Mouse (Mus musculus): ENCODE results near the gene Muc2.
"Not testable (repeated sequence)": the region's sequence is repeated elsewhere in the genome, so short reads cannot be mapped to it uniquely, and the experiment has no call there.

The Muc2 gene

DNA sequence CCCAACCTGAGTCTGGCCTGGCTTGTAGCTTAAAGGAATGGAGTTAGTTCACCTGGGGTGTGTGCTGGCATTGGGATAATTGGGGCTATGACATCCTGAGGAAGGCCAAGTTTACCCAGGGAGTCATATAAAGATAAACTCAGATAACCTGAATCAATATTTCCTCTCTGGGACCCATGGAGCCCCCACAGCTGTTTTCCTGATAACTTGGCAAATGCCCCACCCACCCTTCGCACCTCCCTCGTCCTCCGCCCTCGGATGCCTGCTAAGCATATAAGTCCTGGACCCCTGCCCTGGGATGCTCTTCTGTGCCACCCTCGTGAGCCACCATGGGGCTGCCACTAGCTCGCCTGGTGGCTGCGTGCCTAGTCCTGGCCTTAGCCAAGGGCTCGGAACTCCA is at the start of gene Muc2:
Muc2 (plus strand) TSS at position 301 of the 400 bp plus-strand sequence.
- DNase-seq (ENCODE audit: low spot score) = no peak

DNA sequence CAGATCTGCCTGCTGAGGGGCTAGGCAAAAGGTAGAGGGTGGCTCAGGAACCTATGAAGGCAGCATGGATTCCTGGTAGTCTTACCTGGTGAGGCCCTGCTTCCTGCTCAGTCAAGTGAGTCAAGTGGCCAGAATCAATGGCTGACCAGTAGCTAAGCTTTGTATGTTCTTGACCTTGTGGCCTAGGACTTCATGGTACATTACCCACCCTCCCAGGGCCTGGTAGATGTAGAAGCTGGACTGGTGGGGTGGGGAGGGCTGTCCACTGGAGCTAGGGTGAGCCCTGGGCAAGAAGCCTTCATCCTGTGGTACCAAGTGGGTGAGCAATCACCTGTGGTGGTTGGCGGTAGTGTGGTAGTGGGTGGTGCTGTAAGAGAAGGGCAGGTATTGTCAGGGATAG is 47.8 kb upstream of the Muc2 start:
- DNase-seq (ENCODE audit: low spot score) = no peak

DNA sequence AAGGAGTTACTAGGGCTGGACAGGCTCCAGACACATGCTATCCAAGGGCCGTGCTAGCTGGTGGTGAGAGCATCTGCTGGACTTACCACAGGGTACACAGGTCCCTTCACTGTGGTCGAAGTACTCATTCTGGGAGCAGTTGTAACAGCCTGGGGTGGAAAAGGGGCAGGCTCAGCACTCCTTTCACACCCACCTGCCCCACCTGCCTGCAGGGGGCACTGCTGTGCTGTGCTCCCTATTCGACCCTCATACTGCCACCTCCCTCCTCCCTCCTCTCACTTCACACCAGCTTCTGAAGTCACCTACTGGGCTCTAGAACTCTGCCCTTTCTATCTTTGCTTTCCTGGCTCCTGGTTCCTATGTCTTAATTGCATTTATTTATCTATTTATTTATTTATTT is 47.0 kb upstream of the Muc2 start:
- DNase-seq (ENCODE audit: low spot score) = no peak

DNA sequence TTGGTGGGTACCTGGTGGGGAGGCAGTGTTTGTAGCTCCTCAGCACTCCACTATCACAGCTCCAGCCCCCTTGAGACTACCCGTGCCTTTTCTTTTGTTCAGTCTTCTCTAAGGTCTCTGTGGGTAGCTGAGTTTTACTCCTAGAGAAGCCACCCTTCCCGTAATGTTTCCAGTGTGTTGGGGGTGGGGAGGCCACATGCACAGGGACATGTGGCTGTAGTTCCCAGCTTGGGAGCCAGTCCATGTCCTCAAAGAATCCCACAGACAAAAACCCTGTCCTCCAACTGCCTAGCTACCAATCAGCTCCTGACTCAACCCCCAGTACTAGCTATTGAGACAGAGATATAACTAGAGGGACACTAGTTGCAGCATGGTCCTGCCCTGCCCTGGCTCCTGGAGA is 43.1 kb upstream of the Muc2 start:
- no peak for DNase-seq (ENCODE audit: low spot score)

DNA sequence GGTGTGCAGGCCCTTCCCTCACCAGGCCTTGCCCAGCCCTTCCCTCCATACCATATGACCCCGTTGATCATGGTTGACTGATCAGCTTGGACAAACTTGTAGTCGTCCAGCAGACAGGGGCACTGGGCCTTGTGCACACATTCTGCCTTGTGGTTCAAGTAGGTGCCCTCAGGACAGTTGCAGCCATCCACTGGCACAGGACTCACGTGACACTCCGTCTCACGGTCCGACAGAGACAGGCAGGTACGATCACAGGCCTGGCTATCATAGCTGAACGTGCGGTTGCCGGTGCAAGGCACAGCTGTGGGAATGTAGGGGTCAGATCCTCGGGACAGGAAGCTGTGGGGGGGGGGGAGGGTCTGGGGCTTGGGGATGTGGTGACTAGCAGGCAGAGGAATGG is 42.3 kb upstream of the Muc2 start:
- no peak for DNase-seq (ENCODE audit: low spot score)

DNA sequence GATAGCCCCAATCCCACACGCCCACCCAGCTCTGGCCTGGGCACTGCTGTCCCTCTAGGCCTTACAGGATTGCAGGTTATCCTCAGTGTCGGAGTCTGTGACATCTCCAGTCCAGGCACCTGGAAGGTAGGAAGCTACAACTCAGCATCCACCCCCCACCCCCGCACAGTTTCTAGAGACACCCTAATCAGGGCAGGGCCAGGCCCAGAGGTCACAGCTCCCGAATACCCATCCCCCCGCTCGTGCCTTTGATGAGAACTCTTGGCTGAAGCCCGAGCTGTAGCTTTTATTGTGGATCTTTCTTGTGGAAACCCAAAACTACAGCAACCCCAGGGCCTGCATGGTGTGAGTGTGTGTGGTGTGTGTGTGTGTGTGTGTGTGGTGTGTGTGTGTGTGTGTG is 37.9 kb upstream of the Muc2 start:
- no peak for DNase-seq (ENCODE audit: low spot score)

DNA sequence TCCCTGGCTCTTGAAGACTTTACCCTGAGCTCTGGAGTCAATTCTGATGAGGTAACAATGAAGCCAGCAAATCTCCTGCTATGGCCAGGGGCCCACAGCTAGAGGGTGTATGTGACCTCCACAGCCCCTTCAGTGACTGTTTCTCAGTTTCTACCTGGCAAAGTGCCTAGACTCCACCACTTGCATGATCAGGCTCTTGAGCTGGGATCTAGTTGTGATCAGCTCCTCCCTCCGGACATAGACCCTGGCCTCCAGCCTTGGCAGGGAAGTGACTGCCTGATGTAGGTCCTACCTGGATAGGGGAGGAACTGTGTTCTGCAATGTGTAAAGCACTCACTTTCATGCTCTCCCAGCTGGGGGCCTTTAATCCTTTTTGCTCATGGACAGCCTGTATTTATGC is 29.8 kb upstream of the Muc2 start:
- DNase-seq (ENCODE audit: low spot score) = no peak

DNA sequence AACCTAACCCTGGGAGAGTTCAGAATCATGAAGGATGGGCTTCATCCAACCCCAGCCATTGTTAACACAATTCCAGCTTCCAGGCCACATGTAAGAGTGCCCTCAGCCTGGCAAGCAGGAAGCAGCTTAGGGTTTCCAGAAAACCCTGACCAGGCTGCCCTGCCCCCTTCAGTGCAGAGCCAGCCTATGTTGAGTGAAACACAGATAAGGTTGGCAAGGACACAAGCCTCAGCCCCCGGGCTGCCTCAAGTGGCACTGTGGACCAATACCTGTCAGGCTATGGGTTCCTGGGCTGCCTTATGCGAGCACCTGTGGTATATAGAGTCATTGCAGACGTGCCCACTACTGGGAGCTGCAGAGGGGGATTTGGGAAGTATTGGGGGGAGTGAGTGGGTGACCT is 28.7 kb upstream of the Muc2 start:
- DNase-seq (ENCODE audit: low spot score) = no peak

DNA sequence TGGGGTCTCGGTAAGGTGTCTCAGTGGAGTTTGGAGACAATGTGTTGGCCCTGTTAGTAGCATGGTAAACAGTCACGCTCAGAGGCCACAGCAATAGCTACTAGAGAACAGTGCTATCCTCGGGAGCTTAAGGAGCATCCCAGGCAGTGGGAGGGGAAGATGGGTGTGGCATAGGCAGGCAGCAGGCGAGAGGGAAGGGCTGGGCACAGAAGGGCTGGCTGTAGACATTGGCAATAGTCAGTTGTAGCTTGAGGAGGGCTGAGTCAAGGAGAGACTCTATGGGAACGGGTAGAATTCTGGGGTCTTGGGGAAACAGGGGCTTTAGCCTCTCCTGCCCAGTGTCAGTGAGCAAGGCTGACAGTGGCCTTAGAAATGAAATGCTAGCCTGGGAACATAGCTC is 27.9 kb upstream of the Muc2 start:
- no peak for DNase-seq (ENCODE audit: low spot score)

DNA sequence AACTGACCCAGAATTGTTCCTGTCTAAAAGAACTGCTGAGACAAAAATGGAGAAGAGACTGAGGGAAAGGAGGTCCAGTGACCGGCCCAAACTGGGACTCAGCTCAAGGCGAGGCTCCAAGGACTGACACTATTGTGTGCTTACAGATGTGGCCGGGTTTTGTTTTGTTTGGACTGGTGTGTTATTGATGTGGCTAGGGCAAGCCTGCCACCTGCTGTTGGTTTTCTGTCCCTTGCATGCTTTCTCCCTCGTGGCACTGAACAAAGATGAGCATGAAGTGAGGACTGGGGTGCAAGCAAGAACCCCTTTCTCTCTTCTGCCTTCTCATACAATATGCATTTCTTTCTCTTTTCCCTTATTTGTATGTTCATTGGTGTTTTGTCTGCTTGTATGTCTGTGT is 23.9 kb upstream of the Muc2 start:
- DNase-seq (ENCODE audit: low spot score) = no peak

DNA sequence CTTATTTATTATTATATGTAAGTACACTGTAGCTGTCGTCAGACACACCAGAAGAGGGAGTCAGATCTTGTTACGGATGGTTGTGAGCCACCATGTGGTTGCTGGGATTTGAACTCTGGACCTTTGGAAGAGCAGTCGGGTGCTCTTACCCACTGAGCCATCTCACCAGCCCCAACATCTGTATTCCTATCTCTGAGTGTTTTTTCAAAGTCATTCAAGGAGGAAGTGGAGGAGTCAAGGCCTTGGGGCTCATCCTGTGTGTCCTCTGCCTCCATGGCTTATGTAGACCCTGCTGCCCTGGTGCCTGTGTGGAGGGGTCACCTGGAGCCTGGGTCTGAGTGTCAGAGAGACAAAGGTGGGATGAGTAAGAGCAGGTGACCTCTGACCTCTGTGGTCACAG is 21.0 kb upstream of the Muc2 start:
- not testable (repeated sequence) for DNase-seq (ENCODE audit: low spot score)

DNA sequence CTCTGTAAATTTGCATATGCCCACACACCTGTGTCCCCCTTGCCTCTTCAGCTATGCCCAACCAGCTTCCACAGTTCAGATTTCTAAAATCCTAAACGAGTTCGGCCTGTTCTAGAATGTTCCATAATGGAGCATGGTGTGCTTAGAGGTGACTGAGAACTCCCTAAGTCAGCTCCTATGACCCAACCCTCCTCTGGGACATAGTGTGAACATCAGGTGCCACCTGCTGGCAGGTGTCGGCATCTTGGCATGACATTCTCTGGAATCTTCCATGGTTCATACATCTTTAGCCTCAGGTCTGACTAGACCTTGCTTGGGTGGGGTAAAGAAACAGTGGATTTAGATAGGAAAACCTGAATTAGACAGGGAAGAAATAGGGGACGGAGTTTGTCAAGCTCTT is 19.1 kb upstream of the Muc2 start:
- no peak for DNase-seq (ENCODE audit: low spot score)

DNA sequence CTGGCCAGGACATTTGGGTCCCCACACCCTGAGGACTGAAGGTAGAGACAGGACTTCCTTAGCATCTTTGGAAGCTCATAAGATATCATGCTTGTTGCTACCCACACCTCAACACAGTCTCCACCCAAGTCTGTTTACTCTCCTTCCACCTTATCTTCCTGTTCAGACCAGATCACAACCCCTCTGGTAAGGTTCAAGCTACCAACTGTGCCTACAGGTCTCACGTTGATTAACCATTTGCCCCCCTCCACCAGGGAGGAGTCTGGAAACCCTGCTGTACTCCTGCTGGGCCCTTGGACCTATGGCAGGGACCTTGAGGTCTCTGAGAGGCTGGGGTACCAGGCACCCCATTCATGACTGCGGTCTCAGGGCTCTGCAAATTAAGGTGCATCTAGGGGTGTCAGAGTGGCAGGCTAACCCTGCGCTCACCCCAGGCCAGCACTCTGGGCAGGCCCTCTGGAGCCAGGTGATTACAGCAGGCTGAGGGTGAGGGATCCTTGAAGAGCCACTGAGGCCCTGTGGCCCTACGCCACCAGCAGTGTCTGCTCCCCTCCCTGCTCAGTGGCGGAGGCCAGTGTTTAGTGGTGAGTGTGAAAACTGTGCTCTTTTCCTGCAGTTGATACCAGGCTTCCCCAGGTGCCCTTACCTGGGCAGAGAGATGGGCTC is 18.4 kb upstream of the Muc2 start:
- no peak for DNase-seq (ENCODE audit: low spot score)

DNA sequence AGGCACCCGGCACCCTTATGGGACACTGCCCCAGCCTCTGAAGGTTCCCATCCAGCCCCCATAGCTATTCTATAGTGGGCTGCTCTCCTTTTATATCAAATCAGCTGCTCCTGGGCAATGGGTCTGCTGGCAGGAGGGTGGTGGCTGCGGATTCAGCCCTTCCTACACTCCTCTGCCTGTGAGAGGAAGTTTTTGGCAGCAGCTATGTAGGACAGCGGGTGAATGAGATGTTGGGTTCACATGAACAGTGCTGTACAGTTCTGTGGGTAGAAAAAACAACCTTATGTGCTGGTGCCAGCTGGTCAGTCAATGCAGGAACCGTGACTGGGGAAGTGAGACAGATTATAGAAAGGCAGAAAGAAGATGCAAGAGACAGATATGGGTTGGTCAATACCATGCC is 11.2 kb upstream of the Muc2 start:
- DNase-seq (ENCODE audit: low spot score) = no peak

DNA sequence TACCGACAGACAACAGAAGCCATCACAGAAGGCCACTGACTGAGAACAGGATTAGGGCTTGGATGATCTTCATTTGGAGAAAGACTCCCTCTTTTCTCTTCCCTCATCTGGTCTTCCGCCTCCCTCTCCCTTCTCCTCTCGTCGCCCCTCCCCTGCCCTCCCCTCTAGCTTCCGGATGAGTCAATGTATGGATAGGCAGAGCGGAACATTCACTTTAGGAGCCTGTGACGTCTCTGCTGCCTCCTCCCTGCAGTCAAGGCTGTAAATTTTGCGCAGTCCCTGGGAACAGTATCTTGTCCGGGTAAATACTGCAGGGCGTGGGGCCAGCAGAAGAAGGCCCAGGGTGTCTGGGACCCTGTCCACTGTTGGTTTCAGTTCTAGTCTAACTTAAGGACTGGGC is 2.8 kb upstream of the Muc2 start:
- no peak for DNase-seq (ENCODE audit: low spot score)

DNA sequence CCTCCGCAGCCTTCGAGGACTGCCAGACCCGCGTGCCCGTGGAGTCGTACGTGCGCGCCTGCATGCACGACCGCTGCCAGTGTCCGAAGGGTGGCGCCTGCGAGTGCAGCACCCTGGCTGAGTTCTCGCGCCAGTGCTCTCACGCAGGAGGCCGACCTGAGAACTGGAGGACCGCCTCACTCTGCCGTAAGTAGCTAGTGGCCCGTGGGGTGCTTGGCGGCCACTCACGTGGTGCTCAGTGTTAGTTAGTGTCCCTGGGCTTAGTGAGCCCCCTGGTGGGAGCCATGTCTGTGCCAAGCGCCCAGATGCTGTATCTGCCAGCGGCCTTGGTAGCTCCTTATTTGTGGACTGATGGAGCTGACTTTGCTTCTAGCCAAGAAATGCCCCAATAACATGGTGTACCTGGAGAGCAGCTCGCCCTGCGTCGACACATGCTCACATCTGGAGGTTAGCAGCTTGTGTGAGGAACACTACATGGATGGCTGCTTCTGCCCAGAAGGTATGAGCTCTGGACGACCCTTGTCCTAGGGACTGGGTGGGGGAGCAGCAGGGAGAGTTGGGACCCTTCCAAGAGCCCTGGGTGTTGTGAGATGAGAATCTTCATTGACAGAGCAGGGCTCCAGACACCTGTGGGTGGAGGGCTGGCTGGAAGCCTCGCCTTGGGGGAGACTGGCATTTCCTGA is 3.6 kb downstream of the Muc2 start:
- no peak for DNase-seq (ENCODE audit: low spot score)

DNA sequence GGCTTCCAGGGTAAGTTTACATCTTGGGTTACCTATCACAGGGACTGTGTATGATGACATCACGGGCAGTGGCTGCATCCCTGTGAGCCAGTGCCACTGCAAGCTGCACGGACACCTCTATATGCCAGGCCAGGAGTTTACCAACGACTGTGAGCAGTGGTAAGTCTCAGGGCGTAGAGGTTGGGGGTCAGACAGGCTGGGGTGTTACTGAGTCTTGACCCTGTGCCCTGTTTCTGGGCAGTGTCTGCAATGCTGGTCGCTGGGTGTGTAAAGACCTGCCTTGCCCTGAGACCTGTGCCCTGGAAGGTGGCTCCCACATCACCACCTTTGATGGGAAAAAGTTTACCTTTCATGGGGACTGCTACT is 4.1 kb downstream of the Muc2 start:
- DNase-seq (ENCODE audit: low spot score) = no peak

DNA sequence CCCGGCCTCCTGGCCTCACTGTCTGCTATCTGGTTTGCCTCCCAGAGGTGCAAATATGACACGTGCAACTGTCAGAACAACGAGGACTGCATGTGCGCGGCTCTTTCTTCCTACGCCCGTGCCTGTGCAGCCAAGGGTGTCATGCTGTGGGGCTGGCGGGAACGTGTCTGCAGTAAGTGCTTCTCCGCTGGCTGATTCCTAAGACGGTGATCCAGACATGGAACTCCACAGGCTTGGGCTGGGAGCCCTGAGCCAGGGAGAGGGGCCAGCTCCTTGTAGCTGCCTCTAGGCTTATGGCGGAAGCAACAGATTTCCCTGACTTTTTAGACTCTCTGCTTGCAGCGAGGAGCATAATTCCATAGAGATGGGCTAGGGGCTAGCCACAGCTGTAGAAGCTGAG is 6.4 kb downstream of the Muc2 start:
- no peak for DNase-seq (ENCODE audit: low spot score)

DNA sequence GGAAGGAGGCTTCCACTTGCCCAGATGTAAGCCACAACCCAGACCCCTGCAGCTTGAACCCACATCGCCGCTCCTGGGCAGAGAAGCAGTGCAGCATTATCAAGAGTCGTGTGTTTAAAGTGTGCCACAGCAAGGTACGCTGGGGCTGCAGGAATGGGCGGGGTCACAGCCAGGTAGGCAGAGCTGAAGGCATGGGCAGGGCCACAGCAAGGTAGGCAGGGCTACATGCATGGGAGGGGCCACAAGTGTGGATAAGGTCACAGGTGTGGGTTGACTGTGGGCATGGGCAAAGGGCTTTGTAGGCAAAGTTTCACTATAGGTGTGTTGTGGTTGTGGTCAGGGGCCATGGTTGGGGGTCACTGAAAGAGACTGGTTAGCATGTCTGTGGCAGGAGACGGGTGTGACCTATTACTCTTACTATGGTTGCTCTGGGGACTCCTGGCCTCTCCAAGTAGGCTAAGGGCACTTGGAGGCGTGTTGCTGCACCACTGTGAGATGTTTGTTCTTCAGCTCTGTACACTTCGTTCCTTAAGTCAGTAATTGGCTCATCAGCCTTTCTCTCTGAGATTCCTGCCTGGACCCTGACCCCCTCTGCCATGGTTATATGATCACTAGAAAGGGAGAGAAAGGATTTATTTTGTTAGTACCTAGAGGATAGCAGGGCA is 9.5 kb downstream of the Muc2 start:
- DNase-seq (ENCODE audit: low spot score) = no peak

DNA sequence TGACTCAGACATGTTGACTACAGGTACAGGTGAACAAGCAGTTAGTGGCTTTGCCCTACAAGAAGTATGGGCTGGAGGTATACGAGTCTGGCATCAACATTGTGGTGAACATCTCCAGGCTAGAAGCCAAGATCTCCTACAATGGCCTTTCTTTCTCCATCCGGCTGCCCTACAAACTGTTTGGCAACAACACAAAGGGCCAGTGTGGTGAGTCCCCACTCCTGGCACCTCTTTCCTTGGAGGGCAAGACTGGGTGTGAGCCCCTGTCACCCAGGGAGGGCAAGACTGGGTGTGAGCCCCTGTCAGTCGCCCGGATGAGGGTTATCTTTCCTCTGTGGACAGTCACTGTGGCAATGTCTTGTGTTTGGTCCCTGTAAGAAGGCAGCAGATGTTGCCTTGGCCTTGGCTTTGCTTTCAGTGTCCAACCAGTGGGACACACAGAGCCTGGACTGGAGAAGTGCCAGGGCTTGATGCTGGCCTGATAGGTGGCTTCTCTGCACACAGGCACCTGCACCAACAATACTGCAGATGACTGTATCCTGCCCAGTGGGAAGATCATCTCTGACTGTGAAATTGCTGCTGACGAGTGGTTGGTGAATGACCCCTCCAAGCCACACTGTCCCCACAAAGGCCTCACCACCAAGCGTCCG is 57.4 kb downstream of the Muc2 start:
- DNase-seq (ENCODE audit: low spot score) = no peak

DNA sequence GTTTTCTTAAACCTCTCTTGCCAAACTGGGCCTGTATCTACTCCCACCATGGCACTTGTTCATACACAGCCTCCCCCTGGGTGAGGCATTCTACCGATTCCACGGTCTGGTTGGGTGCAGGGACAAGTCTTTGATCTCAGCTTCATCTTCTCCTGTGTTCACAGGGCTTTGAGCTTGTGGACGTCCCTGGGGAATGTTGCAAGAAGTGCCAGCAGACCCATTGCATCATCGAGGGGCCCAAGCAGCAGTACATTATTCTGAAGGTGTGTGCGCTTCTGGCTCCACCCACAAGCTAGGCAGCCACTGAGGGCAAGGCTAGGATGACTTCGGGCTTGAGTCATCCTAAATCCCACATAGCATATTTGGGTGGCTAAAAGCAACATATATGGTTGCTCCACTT is 62.4 kb downstream of the Muc2 start:
- no peak for DNase-seq (ENCODE audit: low spot score)

DNA sequence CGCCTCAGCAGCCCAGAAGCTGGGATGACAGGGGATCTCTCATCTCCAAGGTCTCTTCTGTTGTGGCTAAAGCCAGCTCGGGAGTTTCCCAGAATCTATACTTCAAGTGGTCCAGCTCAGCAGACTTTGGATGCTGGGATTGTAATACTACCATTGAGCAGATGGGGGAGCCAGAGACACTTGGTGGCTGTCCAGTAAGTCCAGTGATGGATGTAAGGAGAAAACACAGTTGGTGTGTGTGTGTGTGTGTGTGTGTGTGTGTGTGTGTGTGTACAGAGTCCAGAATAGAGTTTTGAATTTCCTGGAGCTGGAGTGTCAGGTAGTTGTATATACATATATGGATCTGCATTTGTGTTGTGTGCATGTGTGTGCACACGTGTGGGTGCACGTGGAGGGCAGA is 65.7 kb downstream of the Muc2 start:
- DNase-seq (ENCODE audit: low spot score) = peak; percentile 21

DNA sequence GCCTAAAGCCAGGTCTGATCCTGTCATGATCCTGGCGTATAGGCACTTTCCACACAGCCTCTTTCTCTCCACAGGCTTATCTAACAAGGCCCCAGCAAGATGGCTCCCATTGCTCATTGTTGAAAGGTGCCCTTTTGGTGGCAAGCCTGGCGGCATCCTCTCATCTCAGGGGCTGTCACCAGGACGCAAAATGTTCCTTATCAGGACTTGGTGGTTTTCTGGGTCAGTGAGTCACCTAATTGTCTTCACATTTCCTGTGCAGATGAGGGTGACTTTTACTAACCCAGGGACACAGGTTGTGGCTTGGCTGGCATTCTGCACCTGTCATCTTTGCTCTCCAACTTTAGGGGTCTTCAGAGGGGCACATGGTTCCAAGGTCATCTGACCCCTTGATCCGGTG is 68.2 kb downstream of the Muc2 start:
- no peak for DNase-seq (ENCODE audit: low spot score)

Measured in ovary, postnatal 10 days (tissue).